Comparison of ENCODE assay signal across 11 mouse cellular contexts in genomic region chr7:58247261-58247660, GRCm38 (mm10).
DNase-seq lines count a peak whose midpoint lies in the region; ATAC-seq and TF ChIP-seq lines count a peak whose summit lies in the region.
"Had no signal": no experiment of that assay in that cellular context is flagged by ENCODE, and none has a peak within 500 bp of the region (broad histone marks: within the 10 kb centered on the region; RNA-seq: fewer than 3 reads in every experiment).

No protein-coding gene starts in this region.

- ATAC-seq in frontal cortex, adult (ENCODE audit: low TSS enrichment) = peak; percentile 83
- ATAC-seq: forebrain, embryonic 15.5 days had no signal

- TF ChIP-seq CTCF in brain, embryonic 14.5 days (IDR thresholded peaks at IDR 0.05; ENCODE audit: borderline replicate concordance, extremely low read depth, insufficient read depth, insufficient read length) = no peak

- intact Hi-C loops in left cerebral cortex, postnatal 4 days (cut with DNase I) = no loop called here

- TF ChIP-seq POLR2A in brain, embryonic 14.5 days (IDR thresholded peaks at IDR 0.05; ENCODE audit: borderline replicate concordance, extremely low read depth, insufficient read depth, insufficient read length, poor library complexity, severe bottlenecking) = no peak

- peak; percentile 38 for DNase-seq in brain, embryonic 14.5 days (ENCODE audit: low read depth)
- DNase-seq in layer of hippocampus, postnatal 10 days (ENCODE audit: low spot score in 2 of 2) = peak; percentile 47 to 62
- peak; percentile 32 for DNase-seq in left cerebral cortex, postnatal 4 days
- no peak for DNase-seq in thymus, postnatal 0 days (ENCODE audit: low spot score)
- DNase-seq in lung, postnatal 36 days = no peak
- DNase-seq in heart, adult 18-20 months = no peak
- DNase-seq: adrenal gland, postnatal 25 days; cerebellum, adult 2 months; kidney, adult 11 months had no signal

Comparison
In these comparisons a context has a peak if more than half of its experiments do, and no peak if none do; other contexts are left out.
1. DNase-seq: peak in brain, embryonic 14.5 days (single experiment), layer of hippocampus, postnatal 10 days (2 of 2) and left cerebral cortex, postnatal 4 days (single experiment); none in thymus, postnatal 0 days (single experiment), lung, postnatal 36 days (single experiment) and heart, adult 18-20 months (0 of 2).